Mouse (Mus musculus): Measurements from ENCODE around the gene Tmem41a. TPM values are rescaled to one million over a fixed set of nuclear protein-coding genes. Genes with fewer than 3 reads are reported as not detected.

Tmem41a gene
- polyA plus RNA-seq, 1 experiment from 2014 or later = 26.8 TPM

Other genes with a start within 250 kb of the Tmem41a start
- 1.1 and 1.9 TPM in 2 replicates for gene Ehhadh, start 159.7 kb downstream of the Tmem41a start, polyA plus RNA-seq (2014; fragmentation: Nextera tagmentation; extraction: Ambion mirVana)
- 0.60 and 1.2 TPM in 2 replicates for gene Map3k13, start 153.2 kb downstream of the Tmem41a start, polyA plus RNA-seq (2014; fragmentation: Nextera tagmentation; extraction: Ambion mirVana)
- 0.26 and 0.53 TPM in 2 replicates for gene Liph, start 48.1 kb upstream of the Tmem41a start, polyA plus RNA-seq (2014; fragmentation: Nextera tagmentation; extraction: Ambion mirVana)
- 33.3 and 48.7 TPM in 2 replicates for gene Senp2, start 61.9 kb upstream of the Tmem41a start, polyA plus RNA-seq (2014; fragmentation: Nextera tagmentation; extraction: Ambion mirVana)
- gene Igf2bp2, start 215.7 kb upstream of the Tmem41a start, polyA plus RNA-seq (2014; fragmentation: Nextera tagmentation; extraction: Ambion mirVana) = 72.6 and 135 TPM in 2 replicates